Mouse (Mus musculus) liver, adult 2 months (tissue): ENCODE results near the gene Dpp6.

Experiments
- CTCF ChIP-seq: fragments of 200-500 bp; IDR thresholded peaks from 2 replicates; pipeline ENCODE4 v1.5.1; 2011; ENCODE audit warnings: low read depth, low read length, control low read depth
- POLR2A ChIP-seq: fragments of 200-500 bp; IDR thresholded peaks from 2 replicates; pipeline ENCODE4 v1.6.1; 2011; ENCODE audit warnings: low read length, control low read depth; ENCODE audit not compliant: insufficient read depth; ENCODE audit errors: extremely low read depth

GRCm38 (mm10) chr5:27122479-27122878, 305.5 kb downstream of the Dpp6 start:
- no peak for TF ChIP-seq POLR2A
- no peak for TF ChIP-seq CTCF
